Mouse (Mus musculus): ENCODE measurements around the gene Prdx2.

Prdx2 gene

GRCm38 (mm10) chr8:84997649-84998295 lies 28.4 kb downstream of the Prdx2 start:
- DNase-seq (ENCODE audit: low spot score in 2 of 2) = peak; percentile 85 to 89

DNA sequence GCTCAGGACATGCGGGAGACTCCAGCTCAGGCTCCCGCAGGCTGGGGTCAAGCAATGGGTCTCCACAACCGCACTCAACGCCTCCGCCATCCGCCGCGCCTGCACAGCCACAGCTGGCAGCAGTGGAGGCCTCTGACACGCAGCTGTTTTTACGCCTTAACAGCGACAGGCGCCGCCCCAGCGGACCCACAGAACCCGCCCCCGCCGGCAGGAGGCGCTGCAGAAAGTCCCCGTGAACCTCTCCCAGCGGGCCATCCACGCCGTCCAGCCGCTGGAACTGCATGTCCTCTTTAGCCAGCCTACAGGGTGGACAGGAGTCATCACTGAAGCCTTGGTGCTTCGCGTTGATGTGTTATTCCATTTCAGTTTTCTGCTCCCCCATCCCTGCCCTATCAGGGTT lies 38.3 kb downstream of the Prdx2 start:
- DNase-seq (ENCODE audit: low spot score in 2 of 2) = no peak

- no peak for DNase-seq (ENCODE audit: low spot score in 2 of 2)
Observed at GRCm38 (mm10) chr8:85011242-85011641, 41.9 kb downstream of the Prdx2 start.

DNA sequence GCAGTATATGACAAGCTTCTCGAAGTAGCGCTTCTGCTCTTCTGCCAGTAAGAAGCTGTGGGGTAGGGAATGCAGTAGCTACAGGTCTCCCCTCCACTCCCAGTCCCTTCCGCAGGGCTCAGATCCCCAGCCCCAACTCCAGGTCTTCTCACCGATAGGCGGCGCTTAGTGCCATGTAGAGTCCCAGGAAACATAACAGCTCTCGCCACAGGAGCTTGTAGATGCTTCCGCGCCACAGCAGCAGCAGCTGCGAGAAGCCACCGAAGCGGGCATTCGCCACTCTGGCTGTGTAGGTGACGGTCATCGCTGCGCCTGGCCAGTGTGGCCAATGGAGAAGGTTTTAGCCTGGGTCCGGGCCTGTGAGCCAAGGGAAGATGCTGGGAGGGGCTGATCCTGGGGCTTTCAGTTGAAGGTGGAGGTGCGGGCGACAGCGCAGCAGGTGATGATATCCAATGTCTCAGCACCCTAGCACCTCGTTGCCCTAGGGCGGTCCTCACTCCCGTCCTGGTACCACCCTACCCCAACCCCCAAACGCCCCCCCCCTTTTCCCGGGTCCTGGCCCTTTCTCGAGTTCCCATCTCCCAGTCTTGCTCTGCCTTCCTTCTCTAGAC lies 43.9 kb downstream of the Prdx2 start:
- peak in 1 of 2 experiments; percentile 57 for DNase-seq (ENCODE audit: low spot score in 2 of 2)

GRCm38 (mm10) chr8:85014431-85014830 lies 45.0 kb downstream of the Prdx2 start, which contains the start of gene Best2:
TSS of gene Best2 (minus strand) at chr8:85014531.
- no peak for DNase-seq (ENCODE audit: low spot score in 2 of 2)

- no peak for DNase-seq (ENCODE audit: low spot score in 2 of 2)
Observed at GRCm38 (mm10) chr8:85016724-85017123, 47.3 kb downstream of the Prdx2 start.

DNA sequence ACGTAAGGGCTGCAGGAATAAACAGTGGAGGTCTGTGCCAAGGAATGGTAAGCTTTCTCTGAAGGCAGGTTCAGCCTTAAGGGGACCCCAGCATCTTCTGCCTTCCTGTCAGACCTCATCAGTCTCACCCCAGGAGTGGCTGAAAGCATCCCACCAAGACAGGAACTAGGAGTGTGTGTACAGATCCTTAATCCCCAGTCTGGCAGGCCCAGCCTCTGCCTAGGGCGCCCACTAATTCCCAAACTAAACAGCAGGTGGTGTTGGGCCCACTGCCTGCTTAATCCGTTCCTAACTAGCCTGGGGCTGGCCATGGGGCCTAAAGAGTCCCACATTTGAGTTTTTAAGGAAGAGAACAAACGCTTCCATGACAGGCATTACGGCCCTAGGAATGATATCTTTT lies 47.8 kb downstream of the Prdx2 start:
- no peak for DNase-seq (ENCODE audit: low spot score in 2 of 2)

DNA sequence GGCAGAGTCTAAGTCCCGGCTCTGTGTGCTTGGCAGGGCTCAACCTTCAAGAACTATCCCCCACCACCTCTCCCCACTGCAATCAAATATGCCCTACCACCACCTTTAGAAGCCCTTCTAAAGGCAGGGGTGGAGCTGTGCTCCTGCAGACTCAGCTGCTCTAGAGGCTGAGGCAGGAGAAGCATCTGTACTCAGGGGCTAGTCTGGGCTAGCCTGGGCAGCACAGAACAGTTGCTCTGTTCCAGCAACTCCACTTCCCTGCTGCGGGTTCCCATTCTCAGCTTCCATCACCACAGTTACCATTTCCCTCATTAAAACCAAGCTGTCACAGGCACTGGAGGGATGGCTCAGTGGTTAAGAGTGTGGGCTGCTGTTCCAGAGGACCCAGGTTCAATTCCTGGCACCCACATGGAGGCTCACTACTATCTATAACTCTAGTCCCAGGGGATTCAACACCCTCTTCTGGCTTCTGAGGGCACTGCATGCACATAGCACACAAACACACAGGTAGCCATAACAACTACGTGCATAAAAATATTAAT lies 52.2 kb downstream of the Prdx2 start:
- DNase-seq (ENCODE audit: low spot score in 2 of 2) = no peak

DNA sequence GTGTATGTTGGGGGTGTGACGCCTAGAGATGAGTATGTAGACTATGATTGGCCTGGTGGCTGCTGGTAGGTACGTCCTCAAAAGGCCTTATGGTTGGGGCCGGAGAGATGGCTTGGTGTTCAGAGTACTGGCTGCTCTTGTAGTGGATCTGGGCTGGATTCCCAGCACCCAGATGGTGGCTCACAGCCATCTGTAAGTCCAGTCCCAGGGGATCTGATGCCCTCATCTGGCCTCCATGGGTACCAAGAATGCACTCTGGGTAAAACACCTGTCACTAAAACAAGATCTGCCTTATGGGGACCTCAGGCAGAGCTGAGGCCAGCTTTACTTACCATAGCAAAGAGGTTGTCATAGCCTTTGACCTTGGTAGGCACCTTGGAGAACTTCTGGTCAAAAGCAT lies 54.5 kb downstream of the Prdx2 start:
- no peak for DNase-seq (ENCODE audit: low spot score in 2 of 2)

Measured in frontal cortex, postnatal 25 days (tissue).